In the genomic region with DNA sequence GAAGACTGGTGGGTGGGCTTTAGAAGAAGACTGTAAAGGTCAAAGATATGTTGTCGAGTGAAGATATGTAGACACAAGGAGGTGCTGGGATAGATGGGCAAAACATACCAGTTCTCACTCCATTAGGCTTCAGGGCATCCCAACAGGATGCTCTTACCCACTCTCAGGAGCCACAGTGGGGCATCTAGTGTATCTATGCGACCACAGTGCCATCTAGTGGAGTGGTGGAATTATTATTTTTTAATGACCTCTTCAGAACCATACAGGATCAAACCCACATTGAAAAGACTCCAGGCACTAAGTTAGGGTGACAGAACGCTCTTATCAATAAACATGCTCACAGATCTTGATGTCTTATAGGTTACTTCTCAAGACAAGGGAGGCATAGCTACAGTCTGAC, we compare ENCODE assay signal across 9 mouse cellular contexts.
DNase-seq lines count a peak whose midpoint lies in the region; ATAC-seq and TF ChIP-seq lines count a peak whose summit lies in the region.
"Had no signal": no experiment of that assay in that cellular context is flagged by ENCODE, and none has a peak within 500 bp of the region (broad histone marks: within the 10 kb centered on the region; RNA-seq: fewer than 3 reads in every experiment).

No protein-coding gene starts in this region.

- WGBS in heart, embryonic 11.5 days (ENCODE audit: insufficient replicate concordance) = 27% methylated on average over 3 of the region's 3 CpGs
- WGBS in kidney, embryonic 16.5 days = 37% methylated on average over 3 of the region's 3 CpGs
- 23% methylated on average over 3 of the region's 3 CpGs for WGBS in lung, postnatal 0 days
- WGBS in stomach, embryonic 15.5 days = 36% methylated on average over 3 of the region's 3 CpGs

- H3K4me3 ChIP-seq in heart, embryonic 11.5 days (ENCODE audit: low read depth, low read length) = no peak overlapping the region
- no peak overlapping the region for H3K4me3 ChIP-seq in kidney, embryonic 16.5 days (ENCODE audit: low read length)
- no peak overlapping the region for H3K4me3 ChIP-seq in lung, postnatal 0 days (ENCODE audit: low read depth, low read length)
- H3K4me3 ChIP-seq in stomach, embryonic 15.5 days (replicated peaks) = no peak overlapping the region
- H3K4me3 ChIP-seq: embryonic facial prominence, embryonic 12.5 days had no signal

- ATAC-seq in heart, embryonic 11.5 days (replicated peaks; ENCODE audit: insufficient number of reproducible peaks, low FRiP score, low TSS enrichment) = no peak; the same call in 1 of the 2 replicates
- ATAC-seq in kidney, embryonic 16.5 days (ENCODE audit: low FRiP score, low TSS enrichment) = peak; percentile 53
- ATAC-seq in lung, postnatal 0 days = peak; percentile 68
- ATAC-seq in stomach, embryonic 15.5 days (ENCODE audit: insufficient read depth, low FRiP score, low read depth) = 0 out of 2 replicates have a peak, but pooled peaks have one; percentile 27

- H3K4me2 ChIP-seq in heart, embryonic 11.5 days = no peak overlapping the region
- H3K4me2 ChIP-seq in kidney, embryonic 16.5 days (replicated peaks; ENCODE audit: low read depth, low read length) = no peak overlapping the region
- H3K4me2 ChIP-seq in lung, postnatal 0 days (replicated peaks; ENCODE audit: low read depth, low read length) = no peak overlapping the region
- no peak overlapping the region for H3K4me2 ChIP-seq in stomach, embryonic 15.5 days
- H3K4me2 ChIP-seq: embryonic facial prominence, embryonic 12.5 days had no signal

- no peak overlapping the region for H3K27ac ChIP-seq in heart, embryonic 11.5 days (ENCODE audit: low read depth, low read length)
- H3K27ac ChIP-seq in kidney, embryonic 16.5 days (ENCODE audit: low read length) = no peak overlapping the region; the same call in 1 of the 2 replicates
- H3K27ac ChIP-seq in lung, postnatal 0 days (ENCODE audit: low read length) = no peak overlapping the region
- no peak overlapping the region for H3K27ac ChIP-seq in stomach, embryonic 15.5 days

- peak; percentile 11 to 40 for DNase-seq in heart, adult 9 months (ENCODE audit: low spot score in 2 of 2)
- peak; percentile 76 for DNase-seq in MN1 (ENCODE audit: low spot score)
- DNase-seq in cerebellum, adult 8-10 months = peak; percentile 77
- DNase-seq in frontal cortex, postnatal 36 days (ENCODE audit: low spot score in 2 of 2) = peak; percentile 36 to 51
- DNase-seq in lung, postnatal 0 days (ENCODE audit: low spot score) = peak; percentile 75

- no peaks in the 10 kb centered on the region for H3K9me3 ChIP-seq in heart, embryonic 11.5 days (replicated peaks; ENCODE audit: control insufficient read depth, low read length)
- no peaks in the 10 kb centered on the region for H3K9me3 ChIP-seq in kidney, embryonic 16.5 days (ENCODE audit: low read length)
- no peaks in the 10 kb centered on the region for H3K9me3 ChIP-seq in lung, postnatal 0 days (ENCODE audit: low read length)
- no peaks in the 10 kb centered on the region for H3K9me3 ChIP-seq in stomach, embryonic 15.5 days
- H3K9me3 ChIP-seq: embryonic facial prominence, embryonic 12.5 days had no signal

- no peaks in the 10 kb centered on the region for H3K27me3 ChIP-seq in heart, embryonic 11.5 days (ENCODE audit: control insufficient read depth, insufficient read depth, low read length)
- H3K27me3 ChIP-seq in kidney, embryonic 16.5 days (ENCODE audit: insufficient read depth, low read length) = no peaks in the 10 kb centered on the region
- no peaks in the 10 kb centered on the region for H3K27me3 ChIP-seq in lung, postnatal 0 days (replicated peaks; ENCODE audit: insufficient read depth, low read length)
- H3K27me3 ChIP-seq in stomach, embryonic 15.5 days (replicated peaks) = no peaks in the 10 kb centered on the region
- H3K27me3 ChIP-seq: embryonic facial prominence, embryonic 12.5 days had no signal

- no peaks in the 10 kb centered on the region for H3K36me3 ChIP-seq in heart, embryonic 11.5 days (ENCODE audit: control insufficient read depth, insufficient read depth, low read length)
- H3K36me3 ChIP-seq in kidney, embryonic 16.5 days (ENCODE audit: insufficient read depth, low read length) = no peaks in the 10 kb centered on the region
- no peaks in the 10 kb centered on the region for H3K36me3 ChIP-seq in lung, postnatal 0 days (ENCODE audit: insufficient read depth, low read length)
- H3K36me3 ChIP-seq in stomach, embryonic 15.5 days = no peaks in the 10 kb centered on the region
- H3K36me3 ChIP-seq: embryonic facial prominence, embryonic 12.5 days had no signal

- no peak overlapping the region for H3K9ac ChIP-seq in heart, embryonic 11.5 days (ENCODE audit: low read depth, low read length)
- no peak overlapping the region for H3K9ac ChIP-seq in kidney, embryonic 16.5 days (replicated peaks; ENCODE audit: low read length)
- H3K9ac ChIP-seq in lung, postnatal 0 days (replicated peaks; ENCODE audit: low read depth) = no peak overlapping the region
- H3K9ac ChIP-seq in stomach, embryonic 15.5 days = no peak overlapping the region
- H3K9ac ChIP-seq: embryonic facial prominence, embryonic 12.5 days had no signal

- TF ChIP-seq EP300 in lung, postnatal 0 days (IDR thresholded peaks at IDR 0.05) = no peak

- H3K4me1 ChIP-seq in heart, embryonic 11.5 days (ENCODE audit: control insufficient read depth, insufficient read depth, low read length) = peaks cover 6% of the 10 kb centered on the region; the same call in 1 of the 2 replicates
- peaks cover 18% of the 10 kb centered on the region for H3K4me1 ChIP-seq in kidney, embryonic 16.5 days (ENCODE audit: insufficient read depth, low read length)
- no peaks in the 10 kb centered on the region for H3K4me1 ChIP-seq in lung, postnatal 0 days (ENCODE audit: insufficient read depth, low read depth, low read length)
- peaks cover 4% of the 10 kb centered on the region; the same call in 1 of the 2 replicates for H3K4me1 ChIP-seq in stomach, embryonic 15.5 days

- peak; percentile 78 for TF ChIP-seq CTCF in lung, postnatal 0 days (IDR thresholded peaks at IDR 0.05)

Comparison
In these comparisons a context has a peak if more than half of its experiments do, and no peak if none do; other contexts are left out.
1. DNase-seq: peak in every context shown above with its lines; median percentile 77 in cerebellum, adult 8-10 months; 76 in MN1; 75 in lung, postnatal 0 days; 44 in frontal cortex, postnatal 36 days; 26 in heart, adult 9 months.